Mouse (Mus musculus) kidney, postnatal 14 days (tissue): ENCODE data around the gene Atp2b2.

ENCODE experiments used
- DNase-seq: peaks from one replicate; pipeline ENCODE4 v3.0.0; 2022; ENCODE audit warnings: mixed read lengths

Gene Atp2b2

DNA sequence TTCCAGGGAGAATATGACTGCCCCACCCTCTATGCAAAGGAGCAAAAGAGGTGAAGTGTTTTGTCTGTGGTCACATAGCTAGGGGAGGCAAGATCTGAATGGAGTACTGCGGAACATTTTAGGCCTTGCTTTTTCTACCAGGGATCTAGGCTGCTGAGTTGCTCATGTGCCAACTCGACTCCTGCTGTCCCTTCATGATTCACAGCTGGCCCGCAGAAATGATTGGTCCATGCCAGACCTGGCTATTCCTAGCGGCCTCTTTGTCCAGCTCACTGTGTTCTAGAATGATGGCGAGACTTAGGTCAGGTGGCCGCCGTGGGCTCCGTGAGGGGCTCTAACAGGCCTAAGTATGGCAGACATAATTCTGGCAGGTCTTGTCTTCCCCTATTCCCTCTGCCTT is 103.0 kb downstream of the Atp2b2 start:
- no peak for DNase-seq

DNA sequence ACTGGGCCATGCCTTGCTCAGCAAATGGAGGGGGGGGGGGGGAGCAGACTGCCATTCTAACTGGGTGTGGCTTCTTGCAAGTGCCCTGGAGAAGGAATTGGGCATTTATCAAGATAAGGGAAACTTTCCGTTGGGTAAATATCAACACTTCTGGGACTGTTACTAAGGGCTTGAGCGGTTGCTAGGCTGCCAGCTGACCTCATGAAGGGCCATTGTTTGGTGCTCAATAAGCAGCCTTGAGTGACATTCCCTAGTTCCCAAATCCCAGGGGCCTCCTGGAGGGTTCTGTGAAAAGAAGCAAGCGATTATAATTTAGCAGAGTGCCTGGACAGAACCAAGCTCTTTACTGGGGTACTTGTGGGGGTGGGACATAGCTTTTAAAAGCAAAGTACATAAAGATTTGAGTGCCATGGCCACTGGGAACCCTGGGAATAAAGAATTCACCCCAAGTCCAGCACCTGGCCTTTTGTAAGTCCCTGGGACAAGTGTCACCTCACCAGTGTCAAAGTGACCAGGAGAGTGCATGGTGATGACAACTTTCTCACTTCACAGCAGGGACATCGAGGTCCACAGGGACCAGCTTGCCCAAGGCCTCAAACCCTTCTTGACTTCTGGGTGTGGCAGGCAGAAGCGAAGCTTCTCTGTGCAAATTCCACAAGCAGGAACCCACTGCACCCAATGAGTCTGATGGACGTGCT is 105.5 kb downstream of the Atp2b2 start:
- DNase-seq = no peak

DNA sequence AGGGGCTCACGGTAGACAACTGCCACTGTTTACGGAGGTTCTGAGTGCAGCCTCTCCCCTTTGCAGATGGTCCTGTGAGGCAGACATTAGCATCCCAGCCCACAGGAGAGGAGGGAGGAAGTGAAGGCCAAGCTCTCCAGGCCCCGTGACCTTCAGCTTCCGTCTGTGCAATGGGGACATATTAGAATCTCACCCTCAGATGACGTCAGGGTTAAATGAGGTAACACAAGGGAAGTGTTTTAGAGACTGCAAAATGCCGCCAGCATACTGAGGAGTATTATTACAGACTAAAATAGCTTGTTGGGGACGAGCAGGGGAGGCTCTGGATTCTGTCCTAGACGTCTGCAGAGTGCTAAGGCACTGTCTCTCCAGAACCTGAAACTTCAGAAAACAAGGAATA is 106.3 kb downstream of the Atp2b2 start:
- DNase-seq = no peak

DNA sequence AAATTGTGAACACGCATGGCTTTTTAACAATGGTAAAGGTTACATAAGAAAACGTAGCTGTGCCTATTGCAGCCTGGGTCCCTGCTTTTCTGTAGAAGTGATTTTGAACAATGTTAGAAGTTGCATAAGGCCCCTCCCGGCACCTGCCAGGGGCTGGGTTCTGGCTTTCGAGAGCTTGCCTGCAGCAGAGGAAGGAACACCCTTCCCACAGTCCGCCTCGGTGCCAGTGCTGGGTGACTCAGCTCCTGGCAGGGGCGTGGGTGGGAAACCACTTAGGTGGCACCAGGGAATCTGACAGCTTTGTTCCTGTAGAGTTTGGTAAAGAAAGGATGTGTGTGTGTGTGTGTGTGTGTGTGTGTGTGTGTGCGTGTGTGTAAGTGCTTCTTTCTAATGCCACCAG is 107.7 kb downstream of the Atp2b2 start:
- DNase-seq = no peak

DNA sequence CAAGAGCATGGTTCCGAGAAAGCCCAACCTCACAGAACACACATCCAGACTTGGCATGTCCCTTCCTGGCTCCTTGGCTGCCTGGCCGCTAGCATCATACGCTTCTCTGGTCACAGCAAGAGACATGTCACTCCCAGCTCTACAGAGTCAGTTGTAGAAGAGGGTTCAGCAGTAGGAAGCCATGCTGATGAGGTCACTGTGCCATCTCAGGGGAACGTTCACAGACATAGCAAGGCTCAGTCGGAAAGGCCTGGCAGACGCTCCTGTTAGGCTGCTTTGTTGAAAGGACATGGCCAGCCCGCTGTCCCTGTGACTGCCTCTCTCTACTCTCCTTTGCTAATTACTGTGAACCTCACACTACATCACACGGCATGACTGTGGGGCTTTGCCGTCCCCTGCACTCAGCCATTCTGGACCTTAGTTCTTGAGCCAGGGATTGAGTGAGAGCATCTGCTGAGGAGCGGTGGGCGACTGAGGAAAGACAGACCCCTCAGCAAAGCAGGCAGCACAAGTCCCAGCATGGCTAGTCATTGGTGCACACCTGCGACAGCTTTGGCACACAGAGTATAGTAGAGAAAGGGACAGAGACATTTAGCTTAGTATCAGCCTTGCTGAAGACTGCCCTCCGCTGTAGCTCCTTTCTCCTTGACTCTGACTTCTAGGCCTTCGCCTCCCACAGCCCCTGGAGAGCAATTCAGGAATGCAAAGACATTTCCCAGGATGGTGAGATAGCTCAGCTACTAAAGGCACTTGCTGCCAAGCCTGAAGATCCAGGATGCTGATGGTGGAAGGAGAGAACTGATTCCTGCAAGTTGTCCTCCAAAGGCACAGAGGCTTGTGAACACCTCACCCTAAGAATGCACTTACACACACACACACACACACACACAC is 108.9 kb downstream of the Atp2b2 start:
- DNase-seq = no peak

DNA sequence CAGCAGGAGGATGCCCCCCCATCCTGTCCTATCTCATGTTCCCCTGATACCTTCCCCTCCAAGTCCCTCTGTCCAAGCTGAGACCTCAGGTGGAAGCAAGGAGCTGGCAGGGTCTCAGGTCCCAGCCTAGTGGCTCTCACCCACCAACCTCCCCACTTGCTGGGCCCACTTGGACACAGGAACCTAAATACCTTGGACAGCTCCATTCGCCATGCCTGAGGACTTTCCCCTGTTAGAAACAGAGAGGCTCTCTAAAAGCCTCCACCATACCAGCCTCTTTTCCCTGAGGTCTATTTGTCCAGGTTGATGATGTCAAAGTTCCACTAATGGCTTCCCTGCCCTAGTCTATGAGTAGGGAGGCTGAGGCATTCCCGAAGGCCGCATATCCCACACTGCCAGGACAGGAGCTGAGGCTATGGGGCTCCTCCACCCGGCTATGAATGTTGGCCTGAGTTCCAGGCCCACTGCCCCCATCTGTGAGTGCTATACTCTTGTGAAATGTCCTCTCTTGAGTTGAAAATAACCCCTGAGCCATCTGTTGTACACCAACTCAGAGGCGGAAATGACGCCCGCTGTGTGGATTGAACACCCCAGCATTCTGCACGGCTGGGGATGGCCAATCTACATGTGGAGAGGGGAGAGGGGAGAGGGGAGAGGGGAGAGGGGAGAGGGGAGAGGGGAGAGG is 113.1 kb downstream of the Atp2b2 start:
- no peak for DNase-seq

DNA sequence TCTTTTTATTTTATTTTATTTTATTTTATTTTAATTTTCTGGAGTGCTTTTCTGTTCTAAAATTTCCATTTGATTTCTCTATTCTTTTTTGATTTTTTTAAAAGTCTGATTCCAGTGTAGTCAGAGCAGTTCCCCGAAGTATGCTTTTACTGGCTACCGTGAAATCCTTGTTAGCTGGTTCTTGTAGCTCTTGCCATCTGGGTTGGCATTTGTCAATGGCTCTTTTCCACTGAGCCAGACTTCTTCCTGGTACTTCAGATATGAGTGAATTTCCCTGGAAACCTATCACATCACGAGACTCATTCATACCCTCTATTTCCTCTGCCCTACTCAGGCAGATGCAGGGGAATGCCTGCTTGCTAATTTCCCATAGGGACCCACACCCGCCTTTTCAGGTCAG is 119.2 kb downstream of the Atp2b2 start:
- DNase-seq = no peak

DNA sequence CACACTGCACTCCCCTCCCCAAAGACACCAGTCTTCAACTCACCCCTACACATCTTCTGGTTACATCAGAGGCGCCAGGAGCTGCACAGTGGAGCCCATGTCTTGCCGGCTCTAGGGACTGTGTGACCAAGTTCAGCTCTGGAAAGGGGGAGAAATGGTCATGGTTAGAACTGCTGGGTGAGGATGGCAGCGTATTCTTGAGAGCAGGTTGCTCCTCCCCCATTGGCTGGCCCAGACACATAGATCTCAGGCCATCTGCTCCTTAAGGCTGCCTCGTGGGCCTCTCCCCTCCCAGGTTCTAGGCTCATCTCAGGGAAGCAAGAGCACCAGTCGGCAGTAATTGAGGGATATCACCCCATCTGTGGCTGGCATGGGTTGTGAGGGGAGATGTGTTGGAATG is 121.9 kb downstream of the Atp2b2 start:
- no peak for DNase-seq

DNA sequence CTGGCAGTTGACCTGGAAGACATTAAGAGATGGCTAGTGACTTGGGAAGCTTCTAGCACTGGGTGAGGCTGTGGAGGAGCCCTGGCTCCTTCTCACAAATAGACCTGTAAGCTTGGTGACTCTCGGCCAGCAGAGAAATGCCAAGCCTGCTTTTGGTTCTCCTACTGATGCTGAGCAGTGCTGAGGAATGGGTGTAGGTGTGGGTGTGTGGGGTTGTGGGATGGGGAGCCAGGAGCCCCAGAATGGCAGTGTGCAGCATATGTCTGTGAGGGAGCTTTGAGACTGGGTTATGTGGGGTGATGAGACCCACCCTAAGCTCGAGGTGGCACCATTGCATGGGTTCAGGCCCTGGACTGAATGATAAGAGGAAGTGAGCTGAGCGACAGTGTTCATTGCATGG is 129.7 kb downstream of the Atp2b2 start:
- DNase-seq = no peak

DNA sequence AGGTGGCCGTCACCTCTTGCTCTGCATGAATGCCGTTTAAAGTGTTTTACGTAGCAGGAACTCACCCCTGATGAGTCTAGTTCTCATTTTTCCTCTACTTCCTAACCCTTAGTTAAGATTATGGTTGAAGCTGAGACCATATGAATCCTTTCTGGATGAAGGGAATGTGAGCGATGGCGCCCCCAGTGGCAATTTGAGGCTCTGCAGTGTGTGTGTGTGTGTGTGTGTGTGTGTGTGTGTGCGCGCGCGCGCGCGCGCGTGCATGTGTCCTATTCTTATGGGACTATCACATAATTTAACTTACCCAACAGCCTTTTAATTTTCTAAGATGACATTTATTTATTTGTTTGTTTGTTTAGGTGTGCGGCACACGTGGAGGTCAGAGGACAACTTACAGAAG is 131.3 kb downstream of the Atp2b2 start:
- no peak for DNase-seq

DNA sequence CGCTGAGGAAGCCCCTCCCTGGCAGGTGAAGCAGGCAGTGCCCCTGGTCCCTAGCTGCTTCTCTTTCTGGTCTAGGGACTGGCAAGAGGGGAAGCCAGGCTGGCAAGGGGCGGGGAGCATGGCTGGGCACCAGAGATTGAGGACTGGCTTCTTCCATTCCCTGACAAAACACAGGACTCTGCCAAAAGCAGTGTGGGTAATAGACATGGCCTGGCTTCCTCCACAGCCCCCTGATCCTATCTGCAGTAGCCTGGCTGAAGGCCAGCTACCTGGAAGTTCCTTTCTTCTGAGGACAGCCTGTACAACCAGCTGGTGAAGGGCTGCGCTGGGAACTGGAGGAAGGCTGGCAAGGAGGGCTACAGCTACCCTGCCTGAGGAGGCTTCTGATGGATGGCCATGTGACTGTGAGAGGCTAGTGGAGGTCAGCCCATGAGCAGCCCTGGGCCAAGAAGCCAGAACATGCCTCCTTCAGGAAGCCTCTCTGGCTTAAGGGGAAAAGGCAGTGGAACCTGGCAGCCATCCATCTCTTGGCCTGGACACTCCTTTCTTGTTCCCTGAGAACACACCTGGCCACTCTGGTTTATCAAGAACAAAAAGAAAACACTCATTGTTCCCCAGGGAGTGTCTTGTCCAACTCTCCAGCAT is 131.9 kb downstream of the Atp2b2 start:
- DNase-seq = no peak

DNA sequence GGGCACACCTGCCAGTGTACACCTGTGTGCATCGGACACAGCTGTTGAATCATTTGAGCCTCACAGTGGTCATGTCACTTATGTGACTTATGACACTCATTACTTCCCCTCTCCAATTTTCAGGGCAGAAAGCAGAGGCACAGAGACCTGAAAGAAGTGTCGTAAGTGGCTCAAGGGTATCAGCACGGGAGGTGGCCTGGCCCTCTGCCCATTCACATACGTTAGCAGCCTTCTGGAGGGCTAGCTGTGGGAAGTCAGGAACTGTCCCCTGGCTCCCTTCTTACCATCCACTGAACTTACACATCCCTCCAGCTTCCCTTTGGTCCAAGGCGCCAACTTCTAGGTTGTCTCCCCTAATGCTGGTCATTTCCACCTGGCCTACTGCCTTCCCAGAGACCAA is 132.6 kb downstream of the Atp2b2 start:
- no peak for DNase-seq

DNA sequence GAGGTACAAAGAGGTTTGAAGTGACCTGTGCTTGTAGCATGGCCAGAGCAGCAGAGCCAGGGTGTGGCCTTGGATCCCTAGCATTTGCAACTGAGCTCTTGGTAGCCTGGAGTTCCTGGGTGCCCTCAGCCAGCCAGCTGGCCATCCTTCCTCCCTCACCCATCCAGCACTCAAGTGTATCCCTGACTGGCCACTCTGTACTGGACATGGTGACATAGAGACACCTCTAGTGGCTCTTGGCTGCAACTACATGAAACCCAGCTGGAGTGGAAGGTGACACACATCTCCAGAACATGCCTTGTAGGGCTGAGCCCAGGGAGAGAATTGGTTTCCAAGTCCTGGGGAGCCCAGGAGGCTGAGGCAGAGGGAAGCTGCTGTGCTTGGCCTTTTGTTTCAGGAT is 134.3 kb downstream of the Atp2b2 start:
- DNase-seq = no peak

DNA sequence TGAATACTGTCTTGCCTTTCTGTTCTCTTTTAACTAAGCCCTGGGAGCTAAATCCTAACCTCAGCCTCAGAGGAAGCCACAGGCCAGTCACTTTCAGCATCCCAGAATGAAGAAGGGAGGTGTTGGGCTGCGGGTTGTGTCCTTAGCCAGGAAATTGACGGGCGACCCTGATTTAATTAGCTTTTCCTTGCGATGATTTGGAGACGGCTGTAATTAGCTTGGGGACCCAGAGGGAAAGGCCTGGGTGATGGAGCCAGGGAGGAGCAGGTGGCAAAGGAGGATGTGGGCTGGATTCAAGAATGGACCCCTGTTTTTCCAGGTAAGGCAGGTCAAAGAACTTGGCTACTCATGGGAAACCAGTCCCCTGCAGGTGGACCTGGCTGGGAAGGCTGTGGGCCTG is 138.0 kb downstream of the Atp2b2 start:
- DNase-seq = no peak

DNA sequence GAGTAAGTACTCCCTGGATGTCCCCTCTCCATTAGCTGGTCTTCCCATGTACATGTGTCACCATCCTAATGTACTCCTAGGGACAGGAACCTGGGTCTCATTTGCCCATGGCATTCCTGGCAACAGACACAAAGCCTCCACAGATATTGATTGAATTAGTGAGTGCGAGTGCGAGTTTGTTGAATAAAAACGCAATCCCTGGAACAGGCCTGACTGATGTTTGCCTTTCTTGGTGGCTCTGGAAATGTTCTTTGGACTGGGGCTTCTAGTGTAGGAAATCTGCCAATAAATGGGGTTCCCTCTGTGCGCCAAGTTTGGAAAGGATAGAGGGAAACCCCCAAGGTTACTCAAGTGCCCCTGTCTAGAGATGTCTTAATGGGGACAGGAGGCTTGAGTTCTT is 146.4 kb downstream of the Atp2b2 start:
- no peak for DNase-seq

DNA sequence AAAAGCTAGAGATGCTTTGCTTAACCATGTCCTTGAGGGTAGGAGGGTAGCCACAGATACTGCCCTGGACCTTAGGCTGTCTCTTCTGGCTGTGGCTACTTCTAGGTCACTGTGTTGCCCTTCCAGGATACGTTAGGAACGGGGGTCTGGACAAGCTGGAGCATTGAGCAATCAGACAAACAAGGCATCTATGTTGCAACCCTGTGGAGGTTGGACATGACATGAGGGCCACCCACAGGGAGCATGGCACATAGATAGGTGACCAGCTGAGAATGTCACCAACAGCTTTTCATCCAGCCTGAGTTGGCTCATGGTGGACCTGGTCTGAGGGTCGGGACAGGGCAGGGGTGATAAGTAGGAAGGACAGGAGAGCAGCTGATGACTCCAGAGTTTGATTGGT is 148.4 kb downstream of the Atp2b2 start:
- DNase-seq = no peak

DNA sequence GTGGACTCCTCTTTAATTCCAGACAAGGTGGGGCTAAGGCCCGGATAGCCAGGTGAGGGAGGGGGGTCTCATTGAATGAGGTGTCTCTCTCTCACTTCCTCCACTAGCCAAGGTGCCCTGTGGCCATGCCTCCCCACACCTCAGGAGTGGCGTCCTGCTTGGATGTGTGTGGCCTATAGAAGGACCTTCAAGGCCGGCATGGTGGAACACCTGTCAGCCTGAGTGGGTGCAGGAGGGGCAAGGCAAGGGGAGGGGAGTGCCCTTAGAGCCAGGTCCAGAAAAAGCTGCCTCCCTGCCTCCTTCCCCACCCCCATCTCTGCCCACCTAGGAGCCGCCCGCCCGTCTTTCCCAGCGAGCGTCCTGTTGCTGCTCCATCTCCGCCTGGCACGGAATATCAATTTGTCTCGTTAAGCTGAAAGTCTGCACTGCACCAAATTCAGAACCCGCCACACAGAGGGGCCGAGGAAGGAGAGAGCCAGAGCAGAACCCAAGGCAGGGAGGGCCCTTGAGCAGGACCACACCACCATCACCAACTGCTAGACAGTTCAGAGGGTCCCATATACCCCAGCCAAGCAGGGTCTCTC is 150.2 kb downstream of the Atp2b2 start:
- no peak for DNase-seq

DNA sequence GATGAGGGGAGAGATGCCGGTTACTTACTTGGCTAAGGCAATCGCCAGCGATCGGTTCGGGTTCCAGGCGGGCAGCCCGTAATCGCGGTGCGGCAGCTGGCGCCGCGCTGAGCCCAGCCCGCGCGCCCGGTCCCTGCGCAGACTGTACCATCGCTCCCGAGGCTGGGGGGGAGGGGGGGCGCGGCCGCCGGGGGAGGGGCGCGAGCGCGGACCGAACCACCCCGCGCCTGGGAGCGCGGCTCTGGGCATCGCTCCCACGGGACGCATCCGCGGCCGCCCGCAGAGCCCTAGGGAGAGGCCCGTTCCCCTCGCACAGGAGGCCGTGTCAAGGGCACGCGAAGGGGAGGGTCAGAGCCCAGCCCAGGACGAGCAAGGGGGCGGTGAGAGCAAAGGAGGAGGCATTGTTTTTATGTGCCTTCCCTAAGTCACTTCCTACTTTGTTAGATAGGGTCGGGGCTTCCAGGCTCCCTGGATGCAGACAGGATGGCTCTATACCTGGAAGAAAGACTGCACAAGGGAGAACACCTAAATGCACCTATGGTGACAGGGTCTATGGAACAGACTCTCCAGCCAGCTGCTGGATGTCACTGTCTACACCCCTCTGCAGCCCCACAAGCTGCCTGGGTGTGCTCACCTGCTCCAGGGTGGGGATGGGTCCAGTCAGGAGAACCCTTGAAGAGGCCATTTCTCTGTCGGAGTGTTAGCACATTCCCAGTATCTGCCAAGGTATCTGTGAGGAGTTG is 151.0 kb downstream of the Atp2b2 start:
- peak; percentile 4 for DNase-seq

DNA sequence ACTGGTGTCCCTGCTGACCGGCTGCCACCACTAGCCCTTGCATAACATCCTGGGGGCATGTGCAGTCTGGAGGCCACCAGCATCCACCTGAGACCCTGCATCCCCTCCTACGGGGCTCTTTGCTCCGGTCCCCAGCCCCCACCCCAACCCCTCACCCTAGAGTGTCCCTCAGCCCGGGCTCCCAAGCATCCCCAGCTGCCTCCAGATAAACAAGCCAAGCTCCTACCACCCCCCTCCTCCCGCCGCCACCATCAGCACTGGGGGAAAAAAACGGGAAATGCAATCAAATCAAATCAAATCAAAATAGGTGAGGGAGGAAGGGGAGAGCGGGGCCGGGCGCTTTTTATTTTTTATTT is 151.6 kb downstream of the Atp2b2 start:
- DNase-seq = no peak

DNA sequence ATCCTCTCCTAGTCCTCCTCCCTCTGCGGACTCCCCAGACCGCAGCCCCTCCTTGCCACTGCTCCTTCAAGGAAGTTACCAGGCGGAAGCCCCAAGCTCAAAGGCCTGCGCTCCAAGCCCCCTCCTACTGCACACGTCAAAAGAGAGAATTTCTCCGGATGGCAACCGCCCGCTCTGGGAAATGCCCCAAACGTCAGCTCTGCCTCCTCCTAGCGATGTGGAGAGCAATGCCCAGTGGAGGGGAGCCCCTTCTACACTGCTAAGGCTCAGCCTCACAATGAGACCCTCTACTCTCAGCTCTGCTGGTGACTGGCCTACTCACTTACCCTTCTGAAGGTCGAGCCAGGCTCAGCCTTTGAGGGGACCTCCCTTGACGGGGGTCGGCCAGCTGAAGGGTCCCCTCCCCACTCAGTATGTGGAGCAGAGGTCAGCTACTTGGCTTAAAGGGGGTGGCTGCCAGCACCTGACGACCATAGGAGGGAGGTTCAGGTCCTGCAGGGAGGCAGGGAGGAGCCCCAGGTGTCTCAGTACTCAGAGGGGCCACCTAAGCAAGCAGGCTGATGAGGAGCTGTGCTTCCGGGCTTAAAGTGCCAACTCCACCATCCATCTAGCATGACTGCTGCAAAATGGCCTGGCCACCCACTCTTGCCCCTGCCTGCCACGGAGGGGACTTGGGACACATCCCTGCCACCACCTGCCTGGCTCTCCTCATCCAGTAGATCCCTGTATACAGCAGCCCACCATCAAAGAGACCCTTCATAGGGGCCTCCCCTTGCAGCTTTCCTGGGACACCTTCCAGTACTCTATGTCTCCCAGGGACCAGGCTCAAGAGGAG is 152.2 kb downstream of the Atp2b2 start:
- no peak for DNase-seq

DNA sequence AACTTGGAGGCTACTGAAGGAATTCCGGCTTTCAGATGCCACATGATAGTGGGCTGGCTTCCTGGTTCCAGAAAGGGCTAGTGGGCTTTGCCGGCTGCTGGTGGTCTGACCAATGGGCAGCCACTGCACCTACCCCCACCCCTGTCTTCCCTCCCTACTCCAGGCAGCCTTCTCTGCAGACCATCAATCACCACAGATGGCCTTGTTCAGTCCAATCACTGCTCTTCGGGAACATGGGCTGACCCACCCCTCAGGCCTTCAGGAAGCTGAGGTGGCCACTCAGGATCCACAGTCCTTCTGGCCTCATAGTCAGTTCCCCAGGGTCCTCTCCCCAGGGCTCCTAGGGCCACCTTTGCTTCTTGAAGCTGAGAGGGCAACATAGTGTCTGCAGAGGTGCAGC is 153.2 kb downstream of the Atp2b2 start:
- DNase-seq = no peak
